Mouse (Mus musculus): ENCODE results near the gene Arhgap4. TPM values are rescaled to one million over a fixed set of nuclear protein-coding genes. Genes with fewer than 3 reads are reported as not detected.

Gene Arhgap4
- polyA plus RNA-seq, 1 experiment from 2014 or later, result 3.4 TPM

- no peaks in the 10 kb centered on the region for H3K36me3 ChIP-seq
- no peak overlapping the region for H3K27ac ChIP-seq
- H3K27me3 ChIP-seq, result peaks cover 17% of the 10 kb centered on the region
- peaks cover under 1% of the 10 kb centered on the region; the same call in 1 of the 2 replicates for H3K4me1 ChIP-seq
- no peak overlapping the region for H3K9ac ChIP-seq
- no peak for ATAC-seq (ENCODE audit: insufficient number of reproducible peaks, insufficient read depth, low FRiP score, low TSS enrichment, low read depth)
- 49% methylated on average over 2 of the region's 2 CpGs for WGBS
- no peak overlapping the region for H3K4me3 ChIP-seq
- H3K9me3 ChIP-seq, result no peaks in the 10 kb centered on the region
- H3K4me2 ChIP-seq, result no peak overlapping the region
Measured at GRCm38 (mm10) chrX:73875881-73876280, 45.8 kb downstream of the Arhgap4 start.

- WGBS, result 50% methylated on average over 1 of the region's 1 CpGs
- Histone ChIP-seq H3K4me1 (peaks cover 4% of the 10 kb centered on the region; the same call in 1 of the 2 replicates), H3K9ac (no peak overlapping the region), H3K27me3 (no peaks in the 10 kb centered on the region), H3K4me2 (no peak overlapping the region), H3K4me3 (no peak overlapping the region), H3K27ac (no peak overlapping the region), H3K9me3 (no peaks in the 10 kb centered on the region), H3K36me3 (no peaks in the 10 kb centered on the region)
- ATAC-seq (ENCODE audit: insufficient number of reproducible peaks, insufficient read depth, low FRiP score, low TSS enrichment, low read depth), result no peak
Measured at GRCm38 (mm10) chrX:73871956-73872355, 49.7 kb downstream of the Arhgap4 start.

- ATAC-seq (ENCODE audit: insufficient number of reproducible peaks, insufficient read depth, low FRiP score, low TSS enrichment, low read depth), result no peak
- no peak overlapping the region for H3K4me2 ChIP-seq
- peaks cover 4% of the 10 kb centered on the region; the same call in 1 of the 2 replicates for H3K4me1 ChIP-seq
- no peaks in the 10 kb centered on the region for H3K9me3 ChIP-seq
- H3K9ac ChIP-seq, result no peak overlapping the region
- no peaks in the 10 kb centered on the region for H3K36me3 ChIP-seq
- H3K4me3 ChIP-seq, result no peak overlapping the region
- no peaks in the 10 kb centered on the region for H3K27me3 ChIP-seq
- H3K27ac ChIP-seq, result no peak overlapping the region
Measured at GRCm38 (mm10) chrX:73871474-73871873, 50.2 kb downstream of the Arhgap4 start.

- Histone ChIP-seq H3K9me3 (no peaks in the 10 kb centered on the region), H3K4me2 (no peak overlapping the region), H3K9ac (no peak overlapping the region), H3K36me3 (no peaks in the 10 kb centered on the region), H3K27me3 (no peaks in the 10 kb centered on the region), H3K4me3 (no peak overlapping the region), H3K27ac (no peak overlapping the region), H3K4me1 (peaks cover 4% of the 10 kb centered on the region; the same call in 1 of the 2 replicates)
- 9% methylated on average over 5 of the region's 5 CpGs for WGBS
- no peak for ATAC-seq (ENCODE audit: insufficient number of reproducible peaks, insufficient read depth, low FRiP score, low TSS enrichment, low read depth)
Measured at GRCm38 (mm10) chrX:73869334-73869733, 52.3 kb downstream of the Arhgap4 start.

GRCm38 (mm10) chrX:73867852-73868251, 53.8 kb downstream of the Arhgap4 start:
- Histone ChIP-seq H3K36me3 (no peaks in the 10 kb centered on the region), H3K4me1 (peaks cover 4% of the 10 kb centered on the region; the same call in 1 of the 2 replicates), H3K4me2 (no peak overlapping the region), H3K4me3 (no peak overlapping the region), H3K9me3 (no peaks in the 10 kb centered on the region), H3K27me3 (no peaks in the 10 kb centered on the region), H3K27ac (no peak overlapping the region), H3K9ac (no peak overlapping the region)
- ATAC-seq (ENCODE audit: insufficient number of reproducible peaks, insufficient read depth, low FRiP score, low TSS enrichment, low read depth), result no peak
- WGBS, result 71% methylated on average over 1 of the region's 1 CpGs

- no peaks in the 10 kb centered on the region for H3K27me3 ChIP-seq
- H3K4me1 ChIP-seq, result peaks cover 4% of the 10 kb centered on the region; the same call in 1 of the 2 replicates
- WGBS, result 18% methylated on average over 3 of the region's 3 CpGs
- H3K4me2 ChIP-seq, result no peak overlapping the region
- ATAC-seq (ENCODE audit: insufficient number of reproducible peaks, insufficient read depth, low FRiP score, low TSS enrichment, low read depth), result no peak
- H3K4me3 ChIP-seq, result no peak overlapping the region
- H3K9ac ChIP-seq, result no peak overlapping the region
- no peak overlapping the region for H3K27ac ChIP-seq
- no peaks in the 10 kb centered on the region for H3K36me3 ChIP-seq
- no peaks in the 10 kb centered on the region for H3K9me3 ChIP-seq
Measured at GRCm38 (mm10) chrX:73867256-73867655, 54.4 kb downstream of the Arhgap4 start.

GRCm38 (mm10) chrX:73864692-73865091, 57.0 kb downstream of the Arhgap4 start:
- 54% methylated on average over 3 of the region's 3 CpGs for WGBS

GRCm38 (mm10) chrX:73855087-73855408, 66.6 kb downstream of the Arhgap4 start:
- no peak for ATAC-seq (ENCODE audit: insufficient number of reproducible peaks, insufficient read depth, low FRiP score, low TSS enrichment, low read depth)
- Histone ChIP-seq H3K9ac (no peak overlapping the region), H3K9me3 (no peaks in the 10 kb centered on the region), H3K27ac (no peak overlapping the region), H3K36me3 (no peaks in the 10 kb centered on the region), H3K4me2 (no peak overlapping the region), H3K4me1 (no peaks in the 10 kb centered on the region), H3K27me3 (no peaks in the 10 kb centered on the region; the same call in 1 of the 2 replicates), H3K4me3 (no peak overlapping the region)
- WGBS, result 64% methylated on average over 3 of the region's 3 CpGs

More at GRCm38 (mm10) chrX:73864692-73865091, 57.0 kb downstream of the Arhgap4 start:
- Histone ChIP-seq H3K9me3 (no peaks in the 10 kb centered on the region), H3K4me3 (no peak overlapping the region), H3K4me2 (no peak overlapping the region), H3K36me3 (no peaks in the 10 kb centered on the region), H3K27ac (no peak overlapping the region), H3K9ac (no peak overlapping the region), H3K4me1 (peaks cover 4% of the 10 kb centered on the region; the same call in 1 of the 2 replicates), H3K27me3 (peaks cover 4% of the 10 kb centered on the region; the same call in 1 of the 2 replicates)
- no peak for ATAC-seq (ENCODE audit: insufficient number of reproducible peaks, insufficient read depth, low FRiP score, low TSS enrichment, low read depth)

GRCm38 (mm10) chrX:73854326-73855086, 67.2 kb downstream of the Arhgap4 start:
- H3K27ac ChIP-seq, result no peak overlapping the region

More at GRCm38 (mm10) chrX:73854326-73855086, 67.2 kb downstream of the Arhgap4 start:
- H3K4me2 ChIP-seq, result no peak overlapping the region
- no peaks in the 10 kb centered on the region for H3K4me1 ChIP-seq
- 88% methylated on average over 9 of the region's 9 CpGs for WGBS
- no peak overlapping the region for H3K4me3 ChIP-seq
- ATAC-seq (ENCODE audit: insufficient number of reproducible peaks, insufficient read depth, low FRiP score, low TSS enrichment, low read depth), result no peak
- no peaks in the 10 kb centered on the region for H3K36me3 ChIP-seq
- no peaks in the 10 kb centered on the region; the same call in 1 of the 2 replicates for H3K27me3 ChIP-seq
- H3K9me3 ChIP-seq, result no peaks in the 10 kb centered on the region
- H3K9ac ChIP-seq, result no peak overlapping the region

Other genes starting within 250 kb of the Arhgap4 start
- 9.7 and 10.1 TPM in 2 replicates for gene Slc6a8, start 248.7 kb downstream of the Arhgap4 start, polyA plus RNA-seq (2015; fragmentation: Nextera tagmentation; extraction: Ambion mirVana)
- gene Bcap31, start 205.7 kb downstream of the Arhgap4 start, polyA plus RNA-seq (2015; fragmentation: Nextera tagmentation; extraction: Ambion mirVana), result 208 and 226 TPM in 2 replicates
- 13.9 and 15.4 TPM in 2 replicates for gene Abcd1, start 205.3 kb downstream of the Arhgap4 start, polyA plus RNA-seq (2015; fragmentation: Nextera tagmentation; extraction: Ambion mirVana)
- 0.41 and 0.46 TPM in 2 replicates for gene Plxnb3, start 164.8 kb downstream of the Arhgap4 start, polyA plus RNA-seq (2015; fragmentation: Nextera tagmentation; extraction: Ambion mirVana)
- 3.0 and 3.5 TPM in 2 replicates for gene Srpk3, start 147.5 kb downstream of the Arhgap4 start, polyA plus RNA-seq (2015; fragmentation: Nextera tagmentation; extraction: Ambion mirVana)
- 204 and 207 TPM in 2 replicates for gene Idh3g, start 135.0 kb downstream of the Arhgap4 start, polyA plus RNA-seq (2015; fragmentation: Nextera tagmentation; extraction: Ambion mirVana)
- 182 and 192 TPM in 2 replicates for gene Ssr4, start 134.8 kb downstream of the Arhgap4 start, polyA plus RNA-seq (2015; fragmentation: Nextera tagmentation; extraction: Ambion mirVana)
- gene Pdzd4, start 96.9 kb downstream of the Arhgap4 start, polyA plus RNA-seq (2015; fragmentation: Nextera tagmentation; extraction: Ambion mirVana), result 1.7 and 2.1 TPM in 2 replicates
- 0.07 and 0.17 TPM in 2 replicates for gene Avpr2, start 29.8 kb downstream of the Arhgap4 start, polyA plus RNA-seq (2015; fragmentation: Nextera tagmentation; extraction: Ambion mirVana)
- gene L1cam, start 25.8 kb downstream of the Arhgap4 start, polyA plus RNA-seq (2015; fragmentation: Nextera tagmentation; extraction: Ambion mirVana), result 3.2 and 4.3 TPM in 2 replicates
- gene Naa10, start 74 bp upstream of the Arhgap4 start, polyA plus RNA-seq (2015; fragmentation: Nextera tagmentation; extraction: Ambion mirVana), result 132 and 151 TPM in 2 replicates
- gene Renbp, start 9.0 kb upstream of the Arhgap4 start, polyA plus RNA-seq (2015; fragmentation: Nextera tagmentation; extraction: Ambion mirVana), result 25.7 and 27.6 TPM in 2 replicates
- 58.1 and 65.4 TPM in 2 replicates for gene Hcfc1, start 44.5 kb upstream of the Arhgap4 start, polyA plus RNA-seq (2015; fragmentation: Nextera tagmentation; extraction: Ambion mirVana)
- gene Irak1, start 102.0 kb upstream of the Arhgap4 start, polyA plus RNA-seq (2015; fragmentation: Nextera tagmentation; extraction: Ambion mirVana), result 56.5 and 60.4 TPM in 2 replicates
- not detected in 2 replicates for gene Opn1mw, start 205.6 kb upstream of the Arhgap4 start, polyA plus RNA-seq (2015; fragmentation: Nextera tagmentation; extraction: Ambion mirVana)
- gene Mecp2, start 213.5 kb upstream of the Arhgap4 start, polyA plus RNA-seq (2015; fragmentation: Nextera tagmentation; extraction: Ambion mirVana), result 12.1 and 12.6 TPM in 2 replicates
- not detected in 2 replicates for gene Tex28, start 246.0 kb upstream of the Arhgap4 start, polyA plus RNA-seq (2015; fragmentation: Nextera tagmentation; extraction: Ambion mirVana)